Mouse (Mus musculus) spleen, postnatal 36 days (tissue): ENCODE results near the gene Trim7.
"Not testable (repeated sequence)": the region's sequence is repeated elsewhere in the genome, so short reads cannot be mapped to it uniquely, and the experiment has no call there.

Experiments used
- DNase-seq, 2 experiments: peaks; one replicate each; pipeline ENCODE4 v3.0.0; 2022; ENCODE audit warnings: low spot score in 2 of 2, mixed read lengths in 1 of 2

Gene Trim7

DNA sequence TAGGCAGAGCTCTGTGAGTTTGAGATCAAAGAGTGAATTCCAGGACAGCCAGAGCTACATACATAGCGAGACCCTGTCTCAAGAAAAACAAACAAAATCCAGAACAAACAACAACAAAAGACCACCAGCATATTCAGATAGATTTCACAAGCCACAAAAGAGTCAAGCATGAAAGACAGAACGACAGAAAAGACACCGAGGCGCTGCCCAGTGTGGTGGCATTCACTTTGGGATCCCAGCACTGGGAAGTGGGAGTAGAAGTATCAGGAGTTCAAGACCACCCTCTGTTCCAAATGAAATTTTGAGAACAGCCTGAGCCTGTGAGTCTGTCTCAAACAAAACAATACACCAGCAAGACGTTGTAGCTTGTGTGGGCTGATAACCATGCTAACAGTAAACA, 20.9 kb downstream of the Trim7 start:
- no peak for DNase-seq

DNA sequence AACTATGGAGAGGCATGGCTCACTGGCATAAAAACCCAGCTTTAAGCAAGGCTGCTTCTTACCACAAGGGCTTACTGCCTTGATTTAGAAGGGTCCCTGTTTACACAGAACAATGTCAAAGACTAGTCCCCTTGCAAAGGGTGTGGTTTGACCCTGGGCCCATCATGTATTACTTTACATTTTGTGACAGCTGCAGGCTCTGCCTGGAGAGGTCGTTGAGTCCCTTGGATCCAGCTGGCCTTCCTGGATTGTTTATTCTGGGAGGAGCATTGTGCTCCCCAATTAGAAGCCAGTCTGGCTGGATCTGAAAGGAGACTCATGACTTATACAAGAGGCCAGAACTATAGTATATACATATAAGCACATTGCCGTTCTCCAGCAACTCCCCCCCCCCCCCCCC, 24.3 kb downstream of the Trim7 start:
- no peak for DNase-seq

DNA sequence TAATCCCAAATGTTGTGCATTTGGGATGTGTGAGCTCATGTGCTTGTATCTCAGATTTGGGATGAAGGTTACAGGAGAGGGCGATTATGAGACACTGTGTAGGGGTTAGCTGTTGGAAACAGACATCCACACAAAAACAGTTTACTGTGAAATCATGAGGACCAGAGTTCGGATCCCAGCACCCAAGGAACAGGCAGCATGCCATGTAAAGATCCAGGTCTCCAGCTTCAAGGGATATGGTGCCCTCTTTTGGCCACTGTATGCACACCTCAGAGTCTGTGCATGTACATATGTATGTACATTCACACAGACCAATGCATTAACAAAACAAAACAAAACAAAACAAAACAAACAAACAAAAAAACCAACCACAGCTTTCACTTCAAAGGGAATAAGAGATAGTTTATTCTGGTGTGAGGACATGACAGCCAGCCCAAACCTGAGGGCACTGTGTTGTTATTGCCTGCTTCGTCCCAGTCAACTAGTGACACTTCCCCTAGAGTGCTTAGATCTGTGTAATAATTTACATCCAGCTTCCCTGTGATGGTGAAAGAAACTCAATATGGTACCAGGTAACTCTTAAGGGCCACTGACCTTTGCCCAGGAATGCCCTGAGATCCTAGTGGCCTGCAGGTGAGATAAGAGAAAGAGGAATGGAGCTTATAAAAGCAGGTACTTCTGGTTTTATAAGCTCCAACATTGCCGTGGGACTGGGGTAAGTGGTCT, 25.5 kb downstream of the Trim7 start:
- DNase-seq = no peak

DNA sequence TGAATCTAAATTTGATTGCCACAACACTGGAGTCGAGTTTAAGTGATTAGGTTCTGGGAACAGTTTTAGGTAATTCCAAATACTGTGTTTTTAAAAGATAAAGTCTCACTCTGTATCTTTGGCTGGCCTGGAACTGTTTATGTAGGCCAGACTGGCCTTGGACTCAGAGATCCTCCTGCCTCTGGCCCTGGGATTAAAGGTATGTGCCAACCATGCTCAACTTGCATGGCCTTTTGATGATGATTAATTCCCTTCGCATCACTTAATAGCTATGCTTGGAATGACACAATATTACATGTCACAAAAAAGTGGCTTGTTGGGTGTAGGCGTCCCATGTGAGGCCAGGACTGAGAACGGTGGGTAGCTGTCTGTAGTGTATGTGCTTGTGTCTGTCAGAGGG, 26.2 kb downstream of the Trim7 start:
- no peak for DNase-seq

DNA sequence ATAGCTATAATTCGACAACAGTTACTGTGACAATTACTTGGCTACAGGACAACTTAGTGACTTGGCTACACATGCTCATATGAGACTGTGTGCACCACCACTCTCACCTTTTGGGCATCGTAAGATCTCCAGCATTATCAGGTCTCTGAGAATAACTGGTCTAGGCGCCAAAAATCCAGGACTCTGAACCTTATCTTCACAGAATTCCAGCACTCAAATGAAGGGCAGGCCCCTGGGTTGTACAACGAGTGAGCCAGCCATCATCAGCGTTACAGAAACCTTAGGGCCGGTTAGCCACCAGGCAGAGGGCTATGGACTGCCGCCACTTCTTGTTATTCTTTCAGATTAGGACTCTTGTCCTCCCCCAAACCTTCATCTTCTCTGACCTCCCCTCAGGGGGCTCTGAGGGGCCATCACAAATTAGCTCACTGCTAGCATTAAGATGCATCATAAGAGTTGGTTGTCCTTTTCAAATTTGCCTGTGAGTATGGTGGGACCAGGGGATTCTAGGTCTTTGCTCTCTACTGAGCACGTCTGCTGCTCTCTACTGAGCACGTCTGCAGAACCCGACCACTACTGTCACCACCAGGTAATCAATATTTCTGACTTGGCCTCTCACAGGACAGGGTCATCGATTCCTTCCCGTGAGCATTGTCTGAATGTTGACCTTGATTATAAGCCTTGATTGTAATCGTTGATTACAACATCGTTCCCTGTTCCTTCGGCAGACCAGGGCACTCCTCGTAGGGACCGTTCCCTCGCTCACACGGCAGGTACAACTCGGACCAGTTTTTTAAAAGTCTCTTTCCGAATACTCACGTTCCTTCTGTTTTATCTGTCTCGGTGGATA, 26.9 kb downstream of the Trim7 start:
- DNase-seq = no peak

DNA sequence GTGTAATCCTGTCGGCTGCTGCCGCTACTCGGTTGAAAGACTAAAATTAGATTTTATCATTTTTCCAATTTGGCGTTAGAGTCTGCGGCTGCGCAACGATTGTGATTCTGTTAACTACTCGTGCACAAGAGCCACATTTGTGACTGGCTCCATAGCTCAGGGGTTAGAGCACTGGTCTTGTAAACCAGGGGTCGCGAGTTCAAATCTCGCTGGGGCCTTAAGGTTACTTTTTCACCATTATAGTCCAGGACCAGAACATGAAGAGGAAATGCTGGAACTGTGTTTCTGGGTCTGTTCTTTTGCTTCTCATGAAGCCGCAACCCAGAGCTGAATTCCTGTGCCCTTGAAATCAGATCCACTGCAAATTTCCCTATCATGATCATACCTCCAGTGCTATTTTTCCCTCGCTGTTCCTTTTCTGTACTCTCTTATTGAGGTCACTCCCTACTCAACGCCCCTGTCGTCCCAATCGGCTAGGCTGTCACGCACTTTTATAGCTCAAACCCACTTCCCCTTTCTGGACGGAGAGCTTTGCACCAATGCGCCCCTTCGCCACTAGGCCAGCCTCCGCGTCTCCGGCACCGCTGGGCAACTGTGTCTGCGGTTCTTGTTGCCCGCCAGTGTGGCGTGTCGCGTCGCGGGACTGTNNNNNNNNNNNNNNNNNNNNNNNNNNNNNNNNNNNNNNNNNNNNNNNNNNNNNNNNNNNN, 27.7 kb downstream of the Trim7 start:
- peak; percentile 79 to 85 for DNase-seq

DNA sequence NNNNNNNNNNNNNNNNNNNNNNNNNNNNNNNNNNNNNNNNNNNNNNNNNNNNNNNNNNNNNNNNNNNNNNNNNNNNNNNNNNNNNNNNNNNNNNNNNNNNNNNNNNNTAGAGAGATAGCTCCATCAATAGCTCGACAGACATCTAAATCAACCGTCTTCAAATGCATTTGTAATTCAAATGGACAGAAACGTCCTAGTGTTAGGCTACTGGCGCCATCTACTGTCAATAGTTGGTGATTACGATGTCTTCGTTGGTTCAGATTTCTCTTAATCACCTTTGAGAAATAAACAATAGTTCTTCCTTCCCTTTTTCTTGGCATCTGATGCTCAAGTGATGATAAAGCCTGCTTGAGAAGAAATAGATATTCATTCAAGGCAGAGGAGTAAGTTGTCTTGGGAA, 33.1 kb downstream of the Trim7 start:
- DNase-seq = peak; percentile 37 to 63

DNA sequence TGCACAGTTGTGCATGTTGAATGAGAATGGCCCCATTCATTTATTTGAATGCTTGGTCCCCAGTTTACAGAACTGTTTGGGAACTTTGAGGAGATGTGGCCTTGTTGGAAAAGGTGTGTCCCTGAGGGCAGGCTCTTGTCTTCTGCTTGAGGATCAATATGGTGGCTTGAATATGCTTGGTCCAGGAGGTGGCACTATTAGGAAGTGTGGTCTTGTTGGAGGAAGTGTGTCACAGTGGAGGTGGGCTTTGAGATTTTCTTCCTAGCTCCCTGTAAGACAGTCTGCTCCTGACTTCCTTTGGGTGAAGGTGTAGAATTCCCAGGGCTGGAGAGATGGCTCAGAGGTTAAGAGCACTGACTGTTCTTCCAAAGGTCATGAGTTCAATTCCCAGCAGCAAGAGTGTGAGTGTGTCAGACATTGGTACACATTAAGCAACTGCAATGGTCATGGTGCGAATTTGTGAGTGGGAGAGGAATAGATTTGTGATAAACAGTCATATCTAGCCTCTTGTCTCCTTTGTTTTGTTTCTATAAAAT, 36.9 kb downstream of the Trim7 start:
- DNase-seq = no peak

DNA sequence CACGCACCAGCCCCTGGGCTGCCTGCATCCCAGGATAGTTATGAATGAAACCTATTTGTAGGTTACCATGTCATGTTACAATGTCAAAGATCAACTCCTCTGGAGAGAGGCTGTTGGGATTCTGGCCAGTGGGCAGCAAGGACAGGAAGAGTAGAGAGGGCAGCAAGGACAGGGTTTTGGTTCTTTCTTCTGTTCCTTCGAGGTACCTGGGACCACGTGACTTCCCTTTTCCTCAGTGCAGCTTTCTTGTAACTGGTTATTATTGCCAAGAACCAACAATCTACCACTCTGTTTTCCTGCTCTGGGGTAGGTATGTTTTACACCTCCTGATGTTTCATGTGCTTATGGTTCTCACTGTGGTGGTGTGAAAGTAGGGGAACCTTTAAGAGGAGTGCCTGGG, 37.9 kb downstream of the Trim7 start:
- no peak for DNase-seq

DNA sequence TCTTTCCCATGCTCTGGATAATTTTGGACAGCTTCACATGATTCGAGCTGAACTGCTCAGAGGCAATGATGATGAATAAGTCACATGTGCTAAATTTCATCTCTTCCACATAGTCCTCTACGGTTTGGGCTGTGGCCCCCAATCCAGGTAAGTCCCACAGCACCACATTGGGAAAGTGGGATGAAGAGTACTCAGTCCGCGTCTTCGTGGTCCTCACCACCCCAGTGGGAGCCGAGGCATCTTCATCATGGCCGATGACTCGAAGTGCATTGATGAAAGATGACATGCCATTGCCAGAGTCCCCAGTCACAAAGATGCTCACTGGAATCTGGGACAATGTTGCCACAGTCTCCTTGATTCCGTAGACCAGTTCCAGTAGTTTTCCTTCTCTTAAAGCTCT, 40.5 kb downstream of the Trim7 start:
- DNase-seq = no peak

DNA sequence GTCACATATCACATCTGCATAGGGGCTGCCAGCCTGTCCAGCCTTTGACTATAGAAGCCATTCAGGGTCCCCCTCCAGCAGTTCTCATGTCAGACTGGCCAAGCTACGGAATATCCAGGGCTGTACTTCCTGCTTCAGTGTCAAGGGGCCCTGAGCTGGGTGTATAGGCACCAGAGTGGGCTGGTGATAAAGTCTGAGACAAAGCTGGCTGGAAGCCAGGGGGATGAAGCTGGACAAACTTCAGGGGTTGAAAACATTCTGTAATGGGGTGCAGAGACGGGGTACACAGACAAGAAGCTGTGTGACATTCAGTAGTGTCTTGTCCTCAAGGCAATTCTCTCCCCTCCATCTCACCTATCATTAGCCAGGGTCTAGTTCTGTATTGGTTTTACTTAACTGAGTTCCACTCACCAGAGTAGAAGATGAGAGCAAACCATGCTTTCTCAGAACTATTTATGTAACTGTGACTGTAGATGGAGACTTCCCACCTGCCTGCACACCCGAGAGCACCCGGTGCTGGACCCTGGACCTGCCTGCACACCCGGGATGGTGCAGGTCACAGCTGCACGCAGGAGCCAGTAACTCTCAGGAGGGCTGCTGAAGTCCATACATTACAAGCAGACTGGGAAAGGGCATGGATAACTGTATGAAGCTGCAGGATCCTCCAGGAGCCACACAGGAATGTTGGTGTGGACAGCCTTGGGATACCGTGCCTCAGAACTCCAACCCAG, 43.6 kb downstream of the Trim7 start:
- no peak for DNase-seq

DNA sequence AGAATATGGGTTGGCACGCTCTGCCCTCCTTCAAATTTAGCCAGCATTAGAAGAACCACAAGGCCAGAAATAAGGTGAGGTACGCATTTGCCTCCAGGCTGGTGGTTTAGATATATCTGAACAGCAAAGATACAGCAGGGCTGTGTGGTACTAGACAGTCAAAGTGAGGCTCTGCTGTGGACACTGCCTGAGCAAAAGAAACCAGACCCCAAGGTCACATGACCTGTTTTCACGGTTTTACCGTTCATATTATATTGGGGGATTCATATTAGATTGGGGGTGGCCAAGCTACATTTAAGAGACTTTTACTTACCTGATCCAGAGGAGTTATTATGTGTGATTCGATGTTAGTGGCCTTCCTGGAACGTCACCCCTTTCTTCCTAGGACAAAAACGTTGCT, 44.8 kb downstream of the Trim7 start:
- DNase-seq = no peak

DNA sequence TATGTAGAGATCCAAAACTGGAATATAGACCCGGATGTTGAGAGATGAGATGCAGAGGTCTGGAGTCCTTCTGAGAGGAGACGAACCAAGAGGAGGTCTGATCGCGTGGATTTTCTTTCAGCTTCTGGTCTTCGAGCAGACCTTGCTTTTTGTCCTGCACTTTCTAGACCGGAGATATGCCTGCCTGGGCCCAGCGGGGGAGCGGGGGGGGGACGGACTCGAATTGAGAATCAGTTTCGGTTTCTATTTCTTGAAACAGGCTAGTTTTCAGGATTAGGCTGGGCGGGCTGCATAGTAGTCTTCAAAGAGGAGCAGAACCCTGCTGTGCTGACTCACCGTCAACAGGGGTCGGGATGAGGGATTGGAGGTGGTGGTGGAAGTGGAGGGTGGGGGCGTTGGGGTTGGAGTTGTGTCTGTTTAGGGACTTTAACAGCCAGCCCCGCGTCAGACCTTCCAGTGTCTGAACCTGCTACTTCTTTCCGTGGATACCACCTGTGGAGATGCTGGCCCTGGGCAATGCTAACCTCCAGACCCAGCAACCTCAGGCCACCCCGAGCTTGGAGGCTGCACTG, 45.3 kb downstream of the Trim7 start, which contains the start of gene Irgm1:
Gene Irgm1, minus strand, starts transcription at position 483 of the 572 bp plus-strand sequence.
- DNase-seq = peak; percentile 74 to 84

DNA sequence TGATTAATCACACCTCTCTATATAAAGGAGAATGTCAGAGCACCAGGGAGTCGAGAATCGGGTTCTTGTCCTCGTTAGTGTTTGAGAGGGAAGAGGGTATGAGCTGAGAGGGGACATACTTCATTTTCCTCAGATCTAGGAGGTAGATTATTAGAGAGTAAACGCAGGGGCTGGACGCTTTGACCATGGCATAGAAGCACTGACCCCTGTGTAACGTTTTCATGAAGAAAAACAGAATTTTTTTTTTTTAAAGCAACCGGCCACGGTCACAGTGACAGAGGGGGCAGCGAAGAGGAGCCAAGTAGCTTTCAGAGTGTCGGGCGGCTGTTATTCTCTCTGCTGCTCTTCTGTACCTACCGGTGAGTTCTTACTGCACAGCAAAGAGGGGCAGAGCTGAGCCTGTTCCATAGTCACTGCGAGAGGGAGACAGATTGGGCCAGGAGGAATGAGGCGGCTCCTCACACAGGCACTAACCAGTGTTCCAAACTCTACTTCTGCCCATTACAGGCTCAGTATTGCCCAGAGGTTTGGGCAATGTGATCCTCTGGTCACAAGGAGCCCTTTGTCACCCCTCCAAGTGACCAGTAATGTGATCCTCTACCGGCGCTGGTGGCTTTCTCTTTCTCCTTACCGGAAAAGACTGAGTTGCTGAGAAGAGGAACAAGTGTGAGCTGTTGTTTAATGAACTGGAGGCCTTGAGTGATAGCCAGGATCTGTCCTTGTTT, 46.0 kb downstream of the Trim7 start:
- peak in 1 of 2 experiments; percentile 50 for DNase-seq

DNA sequence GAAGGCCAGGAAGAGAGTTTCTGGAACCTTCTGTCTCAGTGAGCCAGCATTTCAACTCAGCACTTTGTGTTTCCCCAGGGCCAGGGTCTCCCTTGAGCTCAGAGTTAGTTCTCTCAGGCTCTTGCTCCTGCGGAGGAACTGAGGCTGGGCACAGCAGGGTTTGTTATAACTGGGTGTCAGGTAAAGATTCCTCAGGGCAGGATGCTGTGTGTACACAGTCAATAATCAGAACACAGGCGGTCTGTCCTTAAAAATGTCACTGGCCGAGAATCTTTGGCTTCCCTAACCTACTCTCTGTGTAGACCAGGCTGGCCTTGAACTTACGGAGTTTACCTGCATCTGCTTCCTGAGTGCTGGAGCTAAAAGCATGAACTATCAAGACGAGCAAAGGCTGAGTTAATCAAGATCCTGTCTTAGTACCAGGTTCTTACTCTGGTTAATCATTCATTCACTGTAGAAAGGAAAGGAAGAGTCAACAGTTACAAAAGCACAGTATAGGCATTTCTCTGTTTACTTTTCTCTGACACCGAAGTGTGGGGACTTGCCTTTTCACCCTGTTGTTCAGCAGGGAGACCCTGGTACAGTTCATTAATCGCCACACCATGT, 46.9 kb downstream of the Trim7 start:
- DNase-seq = no peak

DNA sequence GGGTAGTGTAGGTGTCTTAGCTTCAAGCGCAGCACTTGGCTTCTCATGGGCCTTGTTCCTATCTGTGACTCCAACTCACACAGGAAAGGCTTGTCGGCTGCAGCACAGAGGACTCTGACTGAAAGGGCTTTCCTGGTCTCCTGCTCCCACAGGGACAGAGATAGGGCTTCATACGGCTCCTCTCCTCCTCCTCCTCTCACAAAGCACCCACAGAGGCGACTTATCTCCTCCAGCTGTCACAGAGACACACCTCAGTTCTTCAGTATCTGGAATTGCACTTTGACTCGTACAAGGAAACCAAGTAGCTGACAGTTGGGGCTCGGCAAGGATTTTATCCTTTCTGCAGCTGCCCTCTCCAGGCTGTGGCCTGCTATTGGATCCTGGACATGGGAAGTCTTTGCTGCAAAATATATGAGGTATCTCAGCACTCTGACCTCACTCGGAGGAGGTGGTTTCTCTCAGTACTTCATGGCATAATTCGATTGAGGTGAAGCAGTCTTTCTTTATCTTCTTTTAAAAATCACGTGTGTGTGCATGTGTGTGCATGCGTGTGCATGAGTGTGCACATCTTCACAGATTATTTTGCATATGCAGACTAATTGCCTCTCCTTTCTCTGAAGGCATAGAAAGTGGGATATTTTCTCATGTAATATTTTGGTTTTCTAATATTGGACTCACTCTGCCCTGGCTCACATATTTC, 47.8 kb downstream of the Trim7 start:
- DNase-seq = no peak

DNA sequence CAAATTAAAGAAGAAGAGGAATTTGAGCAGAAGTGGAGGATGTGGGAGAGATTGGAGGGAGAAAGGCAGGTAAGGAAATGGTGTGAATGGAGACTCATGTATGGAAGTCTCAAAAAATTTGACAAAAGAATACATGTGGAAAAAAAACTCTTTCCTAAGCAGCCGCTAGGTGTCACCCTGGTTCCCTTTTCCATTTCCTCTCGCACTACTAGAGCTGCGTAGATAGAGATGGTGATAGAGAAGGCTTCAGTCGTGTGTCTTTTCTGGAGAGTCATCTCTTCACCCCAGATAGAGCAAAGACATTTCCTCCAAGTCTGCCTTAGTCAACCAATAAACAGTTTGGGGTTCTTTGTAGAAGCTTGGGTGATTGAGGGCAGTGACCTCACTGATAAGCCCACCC, 48.5 kb downstream of the Trim7 start:
- DNase-seq = peak; percentile 64 to 69

DNA sequence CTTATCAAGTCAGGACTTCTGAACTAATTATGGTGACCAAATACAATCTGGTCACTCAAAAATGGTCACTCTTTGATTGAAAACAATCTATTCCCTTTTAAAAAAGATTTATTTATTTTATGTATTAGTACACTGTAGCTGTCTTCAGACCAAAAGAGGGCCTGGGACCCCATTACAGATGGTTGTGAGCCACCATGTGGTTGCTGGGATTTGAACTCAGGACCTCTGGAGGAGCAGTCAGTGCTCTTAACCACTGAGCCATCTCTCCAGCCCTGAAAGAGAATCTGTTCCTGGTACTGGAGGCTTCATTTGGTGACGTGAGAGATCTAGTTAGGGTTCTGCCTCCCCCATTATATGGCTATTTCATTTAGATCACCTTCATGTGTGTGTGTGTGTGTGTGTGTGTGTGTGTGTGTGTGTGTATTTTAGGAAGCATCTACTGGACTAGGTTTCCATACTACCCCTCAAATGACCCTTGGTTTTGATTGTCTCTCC, 49.5 kb downstream of the Trim7 start:
- DNase-seq = not testable (repeated sequence)

DNA sequence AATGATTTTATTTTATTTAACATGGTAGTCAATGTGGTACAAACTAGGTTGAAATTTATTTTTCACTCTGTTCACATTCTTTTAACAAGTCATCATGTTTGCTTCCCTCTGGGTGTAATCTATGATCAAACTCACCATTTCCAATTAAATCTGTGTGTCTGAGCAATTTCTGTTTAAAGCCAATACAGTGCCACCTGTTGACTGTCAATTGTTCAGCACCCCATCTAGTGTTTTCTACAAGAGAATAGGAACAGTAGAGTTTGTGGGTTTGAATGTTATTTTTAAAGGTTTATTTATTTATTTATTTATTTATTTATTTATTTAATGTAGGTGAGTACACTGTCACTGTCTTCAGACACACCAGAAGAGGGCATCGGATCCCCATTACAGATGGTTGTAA, 50.7 kb downstream of the Trim7 start:
- DNase-seq = no peak
